Mouse (Mus musculus): ENCODE measurements around the gene Psenen.

Gene Psenen

DNA sequence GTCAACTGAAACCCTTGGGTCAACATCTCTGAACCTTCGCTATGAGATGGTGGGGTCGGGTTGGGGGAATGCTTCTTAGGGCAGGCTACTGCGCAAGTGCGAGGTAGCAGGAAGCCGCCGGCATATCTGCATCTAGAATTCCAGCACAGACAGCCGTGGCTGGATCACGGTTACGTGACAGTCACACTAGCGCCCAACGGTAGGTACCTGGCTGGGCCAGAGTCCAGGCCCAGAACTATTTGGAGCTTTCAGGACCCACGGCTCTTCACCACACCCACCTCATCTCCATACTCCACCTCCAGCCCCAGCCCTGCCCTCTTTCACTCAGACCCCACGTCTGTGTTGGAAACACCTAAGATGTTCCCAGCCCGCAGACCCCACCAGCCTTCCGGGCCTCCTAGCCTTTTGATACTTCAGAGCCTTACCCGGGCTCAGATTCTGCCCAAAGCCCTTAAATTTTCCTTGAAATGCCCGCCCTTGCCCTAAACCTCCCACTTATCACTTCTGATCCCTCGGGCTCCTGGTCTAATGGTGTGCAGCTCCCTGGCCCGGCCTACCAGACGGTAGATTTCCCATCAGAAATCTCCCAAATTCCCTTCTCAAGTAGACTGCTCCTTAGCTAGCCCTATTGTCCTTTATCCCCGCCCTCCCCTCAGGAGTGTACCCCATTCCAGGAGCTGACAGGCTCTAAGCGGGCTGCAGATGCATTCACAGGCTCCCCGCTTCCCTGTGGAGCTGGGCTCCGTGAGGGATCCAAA lies 48.2 kb downstream of the Psenen start:
- no peak for DNase-seq (ENCODE audit: low read depth)

All from naive thymus-derived CD4-positive, alpha-beta T cell, adult 2 months (primary cell).